Mouse (Mus musculus): ENCODE data around the gene Zfp750. TPM values are rescaled to one million over a fixed set of nuclear protein-coding genes. Genes with fewer than 3 reads are reported as not detected.

Gene Zfp750
- polyA plus RNA-seq, 1 experiment = 0.98 TPM

DNA sequence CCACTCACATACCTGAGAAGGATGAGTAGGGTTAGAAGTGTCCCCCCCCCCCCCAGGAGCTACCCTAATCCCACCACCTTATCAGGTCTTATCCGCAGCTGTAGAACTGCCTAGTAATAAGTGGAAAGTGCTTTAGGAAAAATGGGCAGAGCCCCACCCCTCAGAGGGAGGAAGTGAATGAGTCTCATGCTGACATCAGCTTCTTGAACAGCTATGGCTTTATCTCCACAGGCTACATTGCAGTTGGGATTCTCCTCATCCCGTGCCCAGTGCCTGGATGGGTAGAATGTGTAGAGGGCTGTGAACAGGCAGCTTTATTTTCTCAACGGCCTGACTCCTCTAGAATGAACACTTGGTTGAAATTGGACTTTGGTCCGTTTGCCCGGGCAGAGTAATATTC is 28.1 kb upstream of the Zfp750 start:
- H3K27me3 ChIP-seq (ENCODE audit: control insufficient read depth, insufficient read depth, low read length) = no peaks in the 10 kb centered on the region
- 86% methylated on average over 5 of the region's 5 CpGs for WGBS
- no peak overlapping the region for H3K27ac ChIP-seq (ENCODE audit: insufficient read depth, low read length)
- peaks cover 27% of the 10 kb centered on the region for H3K4me1 ChIP-seq (ENCODE audit: control insufficient read depth, insufficient read depth, low read length)
- H3K4me3 ChIP-seq (replicated peaks; ENCODE audit: insufficient read depth, low read depth, low read length) = no peak overlapping the region
- no peak for TF ChIP-seq POLR2A (IDR thresholded peaks at IDR 0.05; ENCODE audit: borderline replicate concordance, insufficient read depth, low read length)
- no peak for TF ChIP-seq CTCF (IDR thresholded peaks at IDR 0.05; ENCODE audit: borderline replicate concordance, insufficient read depth, low read depth, low read length)
- DNase-seq = no peak

DNA sequence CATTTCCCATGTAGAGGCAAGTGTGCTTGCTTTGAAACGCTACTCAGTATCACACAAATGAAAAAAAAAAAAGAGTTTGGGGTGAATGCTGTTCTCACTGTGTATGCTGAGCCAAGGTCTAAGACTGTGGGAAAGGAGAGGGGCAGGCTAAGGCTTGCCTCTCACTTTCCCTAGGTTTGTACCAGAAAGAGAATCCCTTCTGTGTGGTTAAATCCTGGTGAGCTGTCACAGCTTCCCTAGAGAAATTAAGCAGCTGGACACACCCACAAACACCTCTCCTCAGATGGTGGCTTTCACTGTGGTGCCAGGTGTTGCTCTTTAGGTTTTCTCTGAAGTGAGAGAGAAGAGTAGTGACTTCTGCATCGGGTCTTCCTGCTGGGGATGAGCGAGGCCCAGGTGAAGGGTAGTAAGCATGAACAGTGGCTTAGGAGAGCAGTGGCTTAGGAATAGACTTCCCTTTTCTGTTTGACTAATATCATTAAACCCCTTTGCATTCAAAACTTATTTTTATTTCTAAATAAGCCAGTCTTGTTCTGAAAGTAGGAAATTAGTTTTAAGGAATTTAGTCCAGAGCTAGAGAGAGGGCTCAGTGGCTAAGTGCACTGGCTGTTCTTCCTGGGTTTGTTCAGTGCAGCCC is 26.4 kb upstream of the Zfp750 start:
- Histone ChIP-seq H3K27ac (ENCODE audit: insufficient read depth, low read length) (no peak overlapping the region), H3K4me3 (replicated peaks; ENCODE audit: insufficient read depth, low read depth, low read length) (no peak overlapping the region), H3K4me1 (ENCODE audit: control insufficient read depth, insufficient read depth, low read length) (peaks cover 27% of the 10 kb centered on the region), H3K27me3 (ENCODE audit: control insufficient read depth, insufficient read depth, low read length) (no peaks in the 10 kb centered on the region)
- DNase-seq = no peak
- TF ChIP-seq CTCF (IDR thresholded peaks at IDR 0.05; ENCODE audit: borderline replicate concordance, insufficient read depth, low read depth, low read length) (no peak), POLR2A (IDR thresholded peaks at IDR 0.05; ENCODE audit: borderline replicate concordance, insufficient read depth, low read length) (no peak)
- 87% methylated on average over 3 of the region's 3 CpGs for WGBS

DNA sequence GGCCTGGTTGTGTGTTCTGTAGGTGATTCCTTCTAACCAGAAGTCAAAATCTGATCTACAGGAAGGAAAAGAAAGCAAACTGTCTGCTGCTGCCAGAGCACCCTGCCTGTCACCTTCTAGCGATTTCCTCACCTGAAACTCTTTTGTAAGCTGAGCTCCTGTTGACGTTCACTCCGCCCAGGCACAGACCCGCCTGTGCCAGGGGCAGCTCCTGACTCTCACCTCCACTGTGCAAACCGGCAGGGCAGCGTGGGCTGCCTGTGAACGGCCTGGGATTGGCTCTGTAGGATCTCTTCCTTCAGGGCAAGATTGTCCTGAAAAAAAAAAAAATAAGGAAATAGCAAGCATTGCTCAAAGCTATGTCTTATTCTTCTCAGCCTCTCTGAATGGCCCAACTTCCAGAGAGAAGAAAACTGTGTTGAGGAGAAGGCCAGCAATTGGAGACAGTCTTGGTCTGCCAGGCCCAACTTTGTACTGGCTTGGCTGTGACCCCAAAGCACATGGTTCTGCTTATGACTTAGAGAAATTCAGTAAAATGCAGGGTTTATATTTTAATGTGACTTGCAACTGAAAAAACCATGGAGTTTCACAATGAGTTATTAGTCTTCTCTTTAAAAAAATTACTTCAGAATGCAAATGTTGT is 25.7 kb upstream of the Zfp750 start:
- H3K27me3 ChIP-seq (ENCODE audit: control insufficient read depth, insufficient read depth, low read length) = no peaks in the 10 kb centered on the region
- peak in 1 of 2 experiments; percentile 35 for DNase-seq

DNA sequence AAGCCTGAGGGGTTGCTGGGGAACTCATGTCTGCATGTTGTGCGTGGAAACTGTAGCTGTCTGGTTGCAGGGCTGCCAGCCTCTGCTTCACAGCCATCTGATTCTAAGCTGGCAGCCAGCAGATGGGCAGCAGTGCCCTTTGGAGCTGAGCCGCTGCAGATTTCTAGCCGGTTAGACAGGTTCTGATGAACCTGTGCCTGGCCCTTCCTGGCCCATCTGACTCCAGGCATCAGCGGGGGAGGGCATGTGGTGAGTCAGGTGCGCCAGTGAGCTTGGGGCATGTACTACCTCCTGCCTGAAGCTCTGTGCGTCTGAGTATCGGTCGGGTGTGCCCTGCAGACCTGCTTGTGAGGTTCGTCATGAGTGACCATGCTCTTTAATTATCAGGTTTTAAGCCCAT is 24.8 kb upstream of the Zfp750 start:
- 14% methylated on average over 9 of the region's 9 CpGs for WGBS
- Histone ChIP-seq H3K4me1 (ENCODE audit: control insufficient read depth, insufficient read depth, low read length) (peaks cover 25% of the 10 kb centered on the region), H3K27ac (ENCODE audit: insufficient read depth, low read length) (peak overlapping the region; percentile 23; the same call in 1 of the 2 replicates), H3K27me3 (ENCODE audit: control insufficient read depth, insufficient read depth, low read length) (no peaks in the 10 kb centered on the region), H3K4me3 (replicated peaks; ENCODE audit: insufficient read depth, low read depth, low read length) (no peak overlapping the region)
- DNase-seq = peak; percentile 83 to 91
- 0 out of 2 replicates have a peak, but pooled peaks have one; percentile 8 for TF ChIP-seq POLR2A (IDR thresholded peaks at IDR 0.05; ENCODE audit: borderline replicate concordance, insufficient read depth, low read length)
- TF ChIP-seq CTCF (IDR thresholded peaks at IDR 0.05; ENCODE audit: borderline replicate concordance, insufficient read depth, low read depth, low read length) = no peak

More for the DNA sequence above, 25.7 kb upstream of the Zfp750 start:
- no peak for TF ChIP-seq POLR2A (IDR thresholded peaks at IDR 0.05; ENCODE audit: borderline replicate concordance, insufficient read depth, low read length)
- TF ChIP-seq CTCF (IDR thresholded peaks at IDR 0.05; ENCODE audit: borderline replicate concordance, insufficient read depth, low read depth, low read length) = no peak
- Histone ChIP-seq H3K4me1 (ENCODE audit: control insufficient read depth, insufficient read depth, low read length) (peaks cover 27% of the 10 kb centered on the region), H3K4me3 (replicated peaks; ENCODE audit: insufficient read depth, low read depth, low read length) (no peak overlapping the region), H3K27ac (ENCODE audit: insufficient read depth, low read length) (no peak overlapping the region)
- 44% methylated on average over 7 of the region's 7 CpGs for WGBS

DNA sequence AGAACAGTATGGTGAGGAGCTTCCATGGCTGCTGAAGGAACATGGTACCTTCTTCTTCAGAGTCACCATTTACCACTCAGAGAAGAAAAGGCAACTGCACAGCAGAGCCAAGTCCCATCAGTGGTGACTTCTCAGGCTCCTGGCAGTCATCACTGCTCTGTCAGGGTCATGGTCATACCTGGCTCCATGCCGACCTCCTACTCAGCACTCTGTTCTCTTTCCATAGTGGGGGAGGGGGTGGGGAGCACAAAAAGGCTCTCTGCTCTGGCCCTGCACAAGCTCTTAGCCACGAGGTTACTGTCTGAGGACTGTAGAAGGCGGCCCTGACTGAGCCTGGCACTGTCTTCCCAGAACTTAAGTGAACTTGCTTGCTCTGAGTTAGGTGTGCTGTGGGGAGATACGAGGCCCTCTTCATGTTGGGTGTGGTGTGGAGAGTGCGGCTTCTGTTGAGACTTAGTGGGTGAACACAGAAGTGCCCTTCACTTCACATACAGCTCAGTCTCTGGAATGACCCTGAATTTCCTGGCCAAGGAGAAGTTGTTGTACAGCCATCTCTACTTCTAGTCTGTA is 24.2 kb upstream of the Zfp750 start:
- Histone ChIP-seq H3K4me1 (ENCODE audit: control insufficient read depth, insufficient read depth, low read length) (peaks cover 25% of the 10 kb centered on the region), H3K27me3 (ENCODE audit: control insufficient read depth, insufficient read depth, low read length) (no peaks in the 10 kb centered on the region), H3K4me3 (replicated peaks; ENCODE audit: insufficient read depth, low read depth, low read length) (no peak overlapping the region), H3K27ac (ENCODE audit: insufficient read depth, low read length) (no peak overlapping the region)
- no peak for TF ChIP-seq POLR2A (IDR thresholded peaks at IDR 0.05; ENCODE audit: borderline replicate concordance, insufficient read depth, low read length)
- TF ChIP-seq CTCF (IDR thresholded peaks at IDR 0.05; ENCODE audit: borderline replicate concordance, insufficient read depth, low read depth, low read length) = no peak
- WGBS = 51% methylated on average over 5 of the region's 5 CpGs
- DNase-seq = peak; percentile 42 to 43

DNA sequence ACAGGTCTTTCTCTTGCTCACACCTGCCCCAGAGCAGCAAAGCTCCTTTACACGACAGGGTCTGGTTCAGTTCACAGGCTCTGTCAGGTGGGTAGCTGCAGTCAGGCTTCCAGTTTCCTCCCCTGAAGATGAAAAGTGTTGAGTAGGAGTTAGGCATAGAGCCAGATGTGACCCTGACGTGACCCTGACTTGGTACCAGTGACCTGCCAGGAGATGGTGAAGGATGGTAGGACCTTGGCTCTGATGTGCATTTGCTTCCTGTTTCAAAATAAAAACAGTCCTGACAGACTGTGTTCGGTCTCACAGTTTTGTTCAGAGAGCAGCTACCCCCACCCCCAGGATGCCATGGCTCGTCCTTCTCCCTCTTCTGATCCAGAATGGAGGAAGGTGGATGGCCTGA is 23.3 kb upstream of the Zfp750 start:
- peaks cover 25% of the 10 kb centered on the region for H3K4me1 ChIP-seq (ENCODE audit: control insufficient read depth, insufficient read depth, low read length)
- H3K4me3 ChIP-seq (replicated peaks; ENCODE audit: insufficient read depth, low read depth, low read length) = no peak overlapping the region
- H3K27me3 ChIP-seq (ENCODE audit: control insufficient read depth, insufficient read depth, low read length) = no peaks in the 10 kb centered on the region
- no peak for TF ChIP-seq POLR2A (IDR thresholded peaks at IDR 0.05; ENCODE audit: borderline replicate concordance, insufficient read depth, low read length)
- TF ChIP-seq CTCF (IDR thresholded peaks at IDR 0.05; ENCODE audit: borderline replicate concordance, insufficient read depth, low read depth, low read length) = no peak
- DNase-seq = no peak
- 95% methylated on average over 4 of the region's 4 CpGs for WGBS
- no peak overlapping the region for H3K27ac ChIP-seq (ENCODE audit: insufficient read depth, low read length)

DNA sequence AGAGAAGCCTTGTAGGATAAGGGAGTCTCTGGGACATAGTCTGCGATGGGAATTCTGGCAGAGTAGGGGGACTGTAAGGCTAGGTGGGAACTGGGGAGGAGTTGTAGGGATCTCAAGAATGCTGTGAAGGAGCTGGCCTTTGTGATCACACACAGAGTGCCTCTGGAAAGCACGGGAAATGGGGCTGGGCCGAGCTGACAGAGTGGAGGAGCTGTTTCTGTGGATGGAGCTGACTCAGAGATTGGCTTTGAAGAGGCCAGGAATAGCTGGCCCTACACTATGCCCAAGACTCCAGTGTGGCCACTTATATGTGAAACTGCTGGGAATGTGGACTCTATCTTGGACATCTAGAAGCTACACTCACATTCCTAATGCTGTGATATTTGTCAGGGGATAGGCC is 17.4 kb upstream of the Zfp750 start:
- H3K4me3 ChIP-seq (replicated peaks; ENCODE audit: insufficient read depth, low read depth, low read length) = no peak overlapping the region
- 35% methylated on average over 3 of the region's 3 CpGs for WGBS
- DNase-seq = no peak
- H3K27ac ChIP-seq (ENCODE audit: insufficient read depth, low read length) = no peak overlapping the region
- TF ChIP-seq CTCF (IDR thresholded peaks at IDR 0.05; ENCODE audit: borderline replicate concordance, insufficient read depth, low read depth, low read length) (no peak), POLR2A (IDR thresholded peaks at IDR 0.05; ENCODE audit: borderline replicate concordance, insufficient read depth, low read length) (no peak)
- peaks cover 8% of the 10 kb centered on the region; the same call in 1 of the 2 replicates for H3K4me1 ChIP-seq (ENCODE audit: control insufficient read depth, insufficient read depth, low read length)
- no peaks in the 10 kb centered on the region for H3K27me3 ChIP-seq (ENCODE audit: control insufficient read depth, insufficient read depth, low read length)
